Mouse (Mus musculus) right cerebral cortex, adult 2 months (tissue): ENCODE measurements around the gene Hoxc13.

Experiments
- DNase-seq, 2 experiments: peaks; one replicate each; pipeline ENCODE4 v3.0.0; 2021 to 2022; ENCODE audit warnings: low spot score in 2 of 2

Gene Hoxc13

DNA sequence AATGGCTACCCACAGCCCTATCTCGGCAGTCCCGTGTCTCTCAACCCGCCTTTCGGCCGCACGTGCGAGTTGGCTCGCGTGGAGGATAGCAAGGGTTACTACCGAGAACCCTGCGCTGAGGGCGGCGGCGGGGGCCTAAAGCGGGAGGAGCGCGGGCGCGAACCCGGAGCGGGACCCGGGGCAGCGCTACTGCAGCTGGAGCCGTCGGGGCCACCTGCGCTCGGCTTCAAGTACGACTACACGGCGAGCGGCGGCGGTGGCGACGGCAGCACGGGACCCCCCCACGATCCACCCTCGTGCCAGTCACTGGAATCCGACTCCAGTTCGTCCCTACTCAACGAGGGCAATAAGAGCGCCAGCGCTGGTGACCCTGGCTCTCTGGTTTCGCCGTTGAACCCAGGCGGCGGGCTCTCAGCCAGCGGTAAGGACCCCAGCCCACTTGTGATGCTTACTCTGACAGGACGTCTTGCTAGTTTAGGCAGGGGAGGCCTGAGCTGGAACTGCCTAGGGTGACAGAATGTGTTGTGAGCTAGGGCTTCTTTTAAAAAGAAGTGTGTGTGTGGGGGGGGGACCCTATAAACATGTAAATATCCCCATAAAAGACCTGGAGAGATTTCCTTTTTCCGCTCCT is 16.2 kb downstream of the Hoxc13 start:
- DNase-seq: no peak

DNA sequence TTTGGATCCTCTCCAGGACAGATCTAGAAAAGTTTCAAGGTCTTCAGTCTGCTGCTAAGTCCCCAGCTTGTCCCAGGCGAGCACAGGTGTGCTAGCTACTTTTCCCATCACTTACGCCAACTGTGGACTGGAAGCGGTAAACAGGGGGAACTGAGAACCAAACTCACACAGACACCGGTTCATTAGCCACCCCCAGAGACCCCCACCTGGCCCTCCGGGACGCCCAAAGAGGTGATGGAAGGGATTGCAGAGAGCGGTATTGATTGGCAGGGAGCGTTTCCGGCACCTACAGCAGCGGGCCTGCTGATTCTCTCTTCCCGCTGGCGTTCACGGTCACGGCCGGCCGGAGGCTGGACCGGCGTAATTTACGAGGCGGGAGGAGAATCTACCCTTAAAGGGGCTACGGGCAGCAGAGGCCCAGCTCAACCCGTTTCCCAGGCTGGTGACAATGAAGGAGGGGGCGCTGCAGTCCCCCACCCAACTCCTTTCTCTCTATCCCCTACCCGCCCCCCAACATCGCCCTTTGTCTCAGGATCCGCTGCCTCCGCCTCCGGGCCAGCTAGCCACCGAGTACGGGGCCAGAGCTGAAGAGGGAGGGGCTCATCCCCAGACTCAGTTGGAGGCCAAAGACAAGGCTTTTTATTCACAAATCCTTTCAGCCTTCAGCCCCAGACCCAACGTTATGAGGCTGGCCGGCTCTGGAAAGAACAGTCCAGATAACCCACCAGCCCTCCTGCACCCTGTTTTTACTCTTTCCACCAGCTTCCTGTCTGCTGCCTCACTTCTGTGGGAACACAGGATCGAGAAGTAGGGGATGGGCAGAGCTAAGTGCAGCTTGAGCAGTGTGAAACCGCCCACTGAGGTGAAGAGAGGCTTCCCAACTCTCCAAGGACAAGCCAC is 18.6 kb downstream of the Hoxc13 start:
- no peak for DNase-seq

DNA sequence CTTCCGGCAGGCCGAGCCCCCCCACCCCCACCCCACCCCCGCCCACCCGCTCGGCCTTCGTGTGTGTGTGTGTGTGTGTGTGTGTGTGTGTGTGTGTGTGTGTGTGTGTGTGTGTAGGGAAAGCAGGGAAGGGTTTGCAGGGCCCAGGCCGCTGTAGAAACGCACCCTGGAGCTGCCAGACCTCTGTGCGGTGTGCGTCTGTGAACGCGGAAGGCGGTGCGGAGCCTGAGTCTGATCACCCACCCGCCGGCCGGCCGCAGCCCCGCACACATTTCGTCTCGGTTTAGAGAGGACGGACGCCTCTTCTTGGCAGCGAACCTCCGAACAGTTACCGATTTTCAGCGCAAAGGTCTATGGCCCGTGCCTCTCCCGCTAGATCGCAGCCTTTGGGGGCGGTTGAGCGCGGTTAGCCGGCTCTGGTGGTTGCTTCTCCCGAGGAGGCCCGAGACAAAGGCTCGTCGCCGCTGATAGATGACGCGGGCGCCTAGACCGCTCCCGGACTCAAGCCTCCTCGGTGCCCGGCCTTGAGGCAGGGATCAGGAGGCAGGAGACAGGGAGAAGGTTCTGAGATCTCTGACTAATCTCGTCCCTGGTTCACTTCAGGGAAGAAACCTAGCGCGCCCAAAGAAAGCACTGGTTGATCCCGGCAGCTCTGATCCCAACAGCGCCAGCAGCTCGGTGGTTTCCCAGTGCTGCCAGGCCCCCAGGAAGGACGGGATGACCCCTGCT is 22.0 kb downstream of the Hoxc13 start:
- no peak for DNase-seq

DNA sequence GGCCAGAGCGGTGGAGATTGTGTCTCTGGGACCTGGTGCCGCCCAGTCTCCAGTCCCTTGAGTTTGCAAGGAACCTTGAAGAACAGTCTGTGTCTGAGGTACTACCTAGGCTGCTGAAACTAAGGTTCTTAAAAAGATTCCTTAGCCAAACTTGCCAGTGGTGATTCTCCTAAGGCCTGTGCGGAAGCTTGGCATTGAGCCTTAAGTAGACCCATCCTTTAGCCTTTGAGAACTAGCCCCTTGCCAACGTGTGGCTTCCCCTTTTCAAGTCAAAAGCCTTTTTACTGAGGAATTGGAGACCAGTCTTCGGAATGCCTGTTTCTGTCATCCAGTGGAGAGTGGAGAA is 22.5 kb downstream of the Hoxc13 start:
- DNase-seq: no peak

DNA sequence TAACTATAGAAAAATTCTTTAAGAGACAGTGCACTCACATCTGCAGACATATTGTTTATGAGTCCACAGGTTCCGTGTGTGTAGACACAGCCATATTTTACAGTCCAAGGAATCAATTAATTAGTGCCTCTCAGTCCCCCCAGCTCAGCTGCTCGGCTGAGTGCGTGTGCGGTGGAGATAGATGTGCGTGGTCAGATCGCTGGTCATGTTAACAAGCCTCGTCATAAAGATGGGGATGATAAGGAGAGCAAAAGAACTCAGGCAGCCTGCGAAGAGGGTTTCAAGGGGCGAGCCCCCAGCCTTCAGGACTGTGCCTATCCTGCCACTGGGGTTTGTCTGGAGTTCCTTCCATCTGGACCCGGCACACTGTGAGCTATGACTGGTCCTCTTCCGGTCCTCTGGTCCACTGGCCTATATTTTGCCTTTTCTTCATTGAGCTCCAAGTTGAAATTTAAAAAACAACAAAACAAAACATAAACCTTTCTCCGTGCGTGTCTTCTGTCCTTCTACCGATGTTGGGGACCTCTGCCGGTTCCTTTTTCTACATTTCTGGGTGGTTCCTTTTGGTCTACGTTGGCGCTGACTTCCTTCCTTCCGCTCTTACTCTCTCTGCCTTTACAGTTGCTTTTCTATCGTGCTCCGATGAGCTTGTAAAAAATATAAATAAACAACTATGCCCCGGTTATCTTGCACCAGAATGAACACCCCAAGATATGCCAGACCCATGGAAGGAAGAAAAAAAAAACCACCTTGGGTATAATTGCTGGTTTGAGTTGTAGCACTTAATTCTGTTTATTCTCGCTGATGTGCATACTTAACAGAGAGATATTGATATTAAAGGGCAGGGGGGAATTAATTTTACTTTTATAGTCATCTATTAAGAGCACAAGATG is 24.5 kb downstream of the Hoxc13 start:
- DNase-seq: no peak

DNA sequence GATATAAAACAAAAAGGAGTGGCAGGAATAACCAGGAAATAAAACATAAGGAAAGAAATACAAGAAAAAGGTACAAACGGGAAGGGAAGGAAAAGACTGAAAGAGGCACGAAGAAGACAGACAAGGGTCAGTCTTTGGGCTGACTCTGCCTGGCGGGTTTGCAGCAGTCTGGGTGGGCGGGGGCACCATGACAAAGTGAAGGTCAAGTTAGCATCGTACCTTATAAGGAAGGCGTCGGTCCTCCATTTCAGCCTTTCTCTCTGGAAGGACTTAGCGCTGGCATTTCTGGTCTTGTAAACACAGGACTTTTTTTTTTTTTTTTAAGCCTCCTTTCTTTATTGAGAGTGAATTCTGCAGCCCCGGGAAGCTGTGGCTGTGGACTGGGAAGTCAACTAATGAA is 26.4 kb downstream of the Hoxc13 start:
- no peak for DNase-seq

DNA sequence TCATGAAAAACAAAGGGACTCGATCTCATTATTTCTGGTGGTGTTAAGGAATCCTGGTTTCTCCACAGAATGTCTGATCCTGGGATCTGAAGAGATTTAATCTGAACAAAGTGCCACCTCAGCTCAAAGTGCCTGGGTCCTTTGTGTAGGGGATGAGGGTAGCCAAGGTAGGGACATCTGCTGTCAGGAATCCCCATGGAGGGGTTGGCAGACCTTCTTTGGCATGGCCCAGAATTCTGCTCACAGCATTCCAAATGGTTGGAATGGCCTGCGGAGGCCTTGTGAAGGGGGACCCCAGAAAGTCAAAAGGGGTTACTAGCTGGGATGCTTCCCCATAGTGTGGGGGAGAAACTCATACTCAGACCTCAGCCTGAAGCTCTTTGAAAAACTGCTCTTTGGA is 27.9 kb downstream of the Hoxc13 start:
- no peak for DNase-seq

DNA sequence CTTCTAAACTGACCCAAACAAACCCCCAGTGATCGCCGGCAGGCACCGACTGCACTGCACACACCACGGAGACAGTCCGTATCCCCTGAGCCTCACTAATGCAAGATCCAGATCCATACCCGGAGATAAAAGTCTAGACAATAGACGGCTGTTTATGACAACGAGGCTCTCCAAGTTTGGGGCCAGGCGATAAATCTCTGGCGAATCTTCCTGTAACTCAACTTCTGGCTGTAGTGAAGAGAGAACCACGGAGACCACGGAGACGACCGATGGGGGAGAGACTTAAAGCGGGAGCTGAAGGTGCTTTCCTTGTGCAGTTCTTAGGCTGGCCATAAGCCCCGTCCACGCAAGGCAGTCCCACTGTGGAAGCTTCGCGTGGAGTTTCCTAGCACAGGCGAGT is 28.8 kb downstream of the Hoxc13 start:
- DNase-seq: no peak

DNA sequence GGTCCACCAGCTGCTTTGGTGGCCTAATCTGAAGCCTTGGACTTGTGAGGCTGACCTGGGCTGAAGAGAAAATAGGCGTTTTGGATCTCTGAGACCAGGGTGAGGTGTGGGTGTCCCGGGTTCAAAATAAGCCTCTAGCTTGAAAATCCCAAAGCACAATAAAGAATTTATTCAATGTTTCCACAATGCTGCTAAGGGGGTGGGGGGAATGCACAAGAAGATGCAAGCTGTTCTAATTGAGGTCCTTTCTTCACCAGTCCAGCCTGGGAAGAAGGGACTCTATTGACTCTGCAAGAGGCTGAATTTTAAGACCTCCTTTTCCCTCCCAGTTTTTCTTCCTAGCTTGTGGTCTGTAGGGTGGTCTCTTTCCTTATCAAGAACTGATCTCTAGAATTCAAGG is 30.0 kb downstream of the Hoxc13 start:
- no peak for DNase-seq

DNA sequence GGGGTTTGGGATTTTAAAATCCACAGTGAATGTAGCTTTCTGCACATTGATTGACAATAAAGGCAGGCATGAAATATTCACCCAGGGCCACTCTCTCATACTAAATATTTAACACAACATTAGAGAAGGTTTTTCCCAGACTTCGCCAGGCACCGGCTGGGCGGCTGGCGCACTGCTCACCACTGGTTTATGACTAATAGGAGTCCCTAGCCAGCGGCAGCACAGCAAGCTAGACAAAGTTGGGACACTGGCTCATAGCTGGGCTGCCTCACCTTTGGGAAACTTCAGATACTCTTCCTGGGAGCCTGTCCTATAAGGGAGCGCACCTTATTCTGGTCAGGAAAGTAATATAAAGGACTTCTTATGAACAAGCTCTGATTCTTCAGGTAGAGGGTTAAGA is 32.7 kb downstream of the Hoxc13 start:
- no peak for DNase-seq

DNA sequence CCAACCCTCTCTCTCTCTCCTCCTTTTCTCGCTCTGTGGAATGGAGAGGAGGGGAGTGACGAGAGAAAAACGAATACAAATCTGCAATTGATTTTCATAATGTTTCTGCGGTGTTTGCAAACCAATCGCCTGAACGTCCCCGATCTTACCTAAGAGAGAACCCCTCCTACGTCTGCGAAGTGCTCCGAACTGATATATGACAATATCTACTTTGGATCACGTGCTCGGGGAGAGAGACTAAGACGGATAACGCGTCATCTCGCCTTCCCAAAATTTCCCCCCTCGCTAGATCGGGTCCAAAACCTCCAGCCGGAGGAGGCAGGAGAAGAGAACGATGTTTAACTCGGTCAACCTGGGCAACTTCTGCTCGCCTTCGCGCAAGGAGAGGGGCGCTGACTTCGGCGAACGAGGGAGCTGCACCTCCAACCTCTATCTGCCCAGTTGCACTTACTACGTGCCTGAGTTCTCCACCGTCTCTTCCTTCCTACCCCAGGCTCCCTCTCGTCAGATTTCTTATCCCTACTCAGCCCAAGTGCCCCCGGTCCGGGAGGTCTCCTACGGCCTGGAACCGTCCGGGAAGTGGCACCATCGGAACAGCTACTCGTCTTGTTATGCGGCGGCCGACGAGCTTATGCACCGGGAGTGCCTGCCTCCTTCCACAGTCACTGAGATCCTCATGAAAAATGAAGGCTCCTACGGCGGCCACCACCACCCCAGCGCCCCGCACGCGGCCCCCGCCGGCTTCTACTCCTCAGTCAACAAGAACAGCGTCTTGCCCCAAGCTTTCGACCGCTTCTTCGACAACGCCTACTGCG is 33.5 kb downstream of the Hoxc13 start, which contains the start of gene Hoxc11:
TSS of gene Hoxc11 (plus strand) at position 236 of the 815 bp plus-strand sequence.
- no peak for DNase-seq

DNA sequence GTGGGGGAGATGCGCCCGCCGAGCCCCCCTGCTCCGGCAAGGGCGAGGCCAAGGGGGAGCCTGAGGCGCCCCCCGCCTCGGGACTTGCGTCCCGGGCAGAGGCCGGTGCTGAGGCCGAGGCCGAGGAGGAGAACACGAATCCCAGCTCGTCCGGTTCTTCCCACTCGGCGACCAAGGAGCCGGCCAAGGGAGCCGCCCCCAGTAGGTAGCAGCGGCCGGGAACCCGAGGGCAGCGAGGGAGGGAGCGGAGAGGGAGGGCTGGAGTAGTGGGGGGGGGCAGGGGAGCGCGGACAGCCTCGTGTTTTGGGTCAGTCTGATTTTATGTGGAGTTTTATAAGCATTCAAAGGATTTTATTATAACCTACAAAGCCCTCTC is 34.1 kb downstream of the Hoxc13 start:
- no peak for DNase-seq

DNA sequence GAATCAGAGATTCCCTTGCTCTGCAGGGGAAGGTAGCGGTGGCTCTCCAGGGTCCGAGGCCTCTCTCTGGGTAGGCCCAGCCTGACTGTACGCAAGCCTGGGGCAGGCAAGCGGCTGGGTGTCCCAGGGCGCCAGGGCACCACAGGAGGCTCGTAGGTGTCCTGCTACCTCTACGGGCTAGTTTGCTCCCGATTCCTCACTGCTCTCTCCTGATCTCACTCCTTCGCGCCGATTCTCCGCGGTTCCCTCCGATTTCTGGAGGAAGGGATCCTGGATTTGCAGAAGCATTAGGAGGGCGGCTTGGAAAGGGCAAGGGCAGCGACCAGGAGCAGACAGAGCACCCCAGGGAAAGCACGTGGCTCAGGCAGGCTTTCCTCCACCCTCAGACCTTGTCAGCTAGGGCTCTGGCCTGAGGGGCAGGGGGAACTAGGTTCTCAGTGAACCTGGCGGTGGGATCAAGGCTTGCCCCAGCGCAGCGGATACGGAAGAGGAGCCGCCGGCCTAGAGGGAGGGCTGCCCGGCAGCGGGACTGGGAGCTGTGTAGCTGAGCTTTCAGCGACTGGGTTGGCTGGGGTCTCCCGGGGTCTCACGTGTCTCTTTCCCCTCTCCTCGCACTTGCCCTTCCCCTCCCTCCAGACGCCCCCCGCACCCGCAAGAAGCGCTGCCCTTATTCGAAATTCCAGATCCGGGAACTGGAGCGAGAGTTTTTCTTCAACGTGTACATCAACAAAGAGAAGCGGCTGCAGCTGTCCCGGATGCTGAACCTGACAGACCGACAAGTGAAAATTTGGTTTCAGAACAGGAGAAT is 35.1 kb downstream of the Hoxc13 start:
- no peak for DNase-seq

DNA sequence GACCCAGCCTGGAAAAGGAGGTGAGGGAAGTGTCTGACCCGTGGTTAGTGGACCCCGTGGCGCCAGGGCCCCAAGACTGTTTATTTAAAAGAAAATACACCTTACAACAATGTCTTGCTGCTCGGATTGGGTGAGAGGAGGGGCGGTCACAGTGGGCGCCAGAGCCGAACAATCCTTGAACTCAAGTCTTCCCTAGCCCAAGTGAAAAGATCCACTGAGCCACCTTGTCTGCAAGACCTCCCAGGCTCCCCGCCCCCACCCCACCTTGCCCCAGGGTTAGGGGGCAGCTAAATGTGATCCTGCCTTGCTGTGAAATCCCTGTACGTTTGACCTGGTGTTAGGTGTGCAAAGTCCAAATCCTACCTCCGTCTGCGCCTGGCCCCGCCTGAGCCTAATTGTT is 36.0 kb downstream of the Hoxc13 start:
- DNase-seq: no peak

DNA sequence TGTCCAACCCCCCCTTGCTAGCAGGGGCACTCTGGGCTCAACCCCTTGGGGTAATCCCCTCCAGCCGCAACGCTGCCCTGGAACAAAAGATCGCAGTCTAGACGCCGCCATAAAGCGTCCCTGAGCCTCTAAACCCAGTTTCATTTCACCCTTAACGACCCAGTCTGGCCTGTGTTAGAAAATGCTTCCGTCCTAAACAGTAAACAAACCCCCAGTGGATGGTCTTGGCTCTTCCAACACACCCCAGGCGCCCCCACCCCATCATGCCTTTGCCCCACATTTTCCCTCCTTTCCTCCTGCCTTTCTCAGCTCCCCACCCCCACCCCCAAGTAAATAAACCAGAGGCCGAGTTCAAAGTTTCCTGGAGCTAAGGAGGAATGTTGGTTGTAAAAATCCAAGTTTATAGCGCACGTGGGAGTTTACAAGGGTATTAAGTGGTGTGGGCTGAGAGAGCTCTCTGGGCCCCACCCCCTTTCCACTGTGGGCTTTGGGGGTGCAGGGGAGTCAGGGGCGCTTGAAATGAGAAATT is 38.8 kb downstream of the Hoxc13 start:
- DNase-seq: no peak

DNA sequence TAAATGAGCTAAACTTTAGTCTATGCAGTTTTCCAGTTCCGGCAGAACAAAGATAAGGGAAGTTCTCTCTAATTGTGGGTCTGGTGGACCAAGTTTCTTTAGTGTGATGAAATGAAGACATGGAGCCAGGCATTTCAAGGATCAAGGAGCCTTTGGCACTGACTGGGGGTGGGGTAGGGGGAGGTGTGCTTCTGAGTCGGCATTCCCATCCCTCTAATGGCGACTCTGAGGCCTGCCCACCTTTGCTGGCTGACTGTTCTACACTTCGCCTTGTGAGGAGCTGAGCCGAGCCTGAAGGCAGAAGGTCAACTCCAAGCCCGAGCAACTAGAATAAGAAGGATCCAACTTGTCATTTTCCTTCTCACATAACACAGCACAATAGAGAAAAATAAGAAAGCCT is 40.8 kb downstream of the Hoxc13 start:
- no peak for DNase-seq

DNA sequence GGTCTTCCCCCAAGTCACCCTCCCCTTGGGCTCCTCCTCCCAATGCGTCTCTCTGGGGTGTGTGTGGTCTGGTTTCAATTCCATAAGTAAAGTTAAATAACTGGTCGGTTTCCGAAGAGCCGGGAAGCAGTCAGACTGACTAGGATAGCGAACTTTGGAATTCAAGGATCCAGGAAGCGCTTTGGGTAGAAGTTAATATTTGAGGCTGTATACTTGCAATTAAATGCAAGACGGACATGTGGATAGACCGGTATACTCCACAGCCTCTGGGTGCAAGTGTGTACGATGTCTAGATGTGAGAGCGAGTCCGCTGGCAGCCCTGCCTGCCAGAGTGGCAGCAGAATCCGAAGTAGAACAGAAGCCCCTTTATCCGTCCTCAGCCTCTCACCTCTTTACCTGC is 41.6 kb downstream of the Hoxc13 start:
- no peak for DNase-seq

DNA sequence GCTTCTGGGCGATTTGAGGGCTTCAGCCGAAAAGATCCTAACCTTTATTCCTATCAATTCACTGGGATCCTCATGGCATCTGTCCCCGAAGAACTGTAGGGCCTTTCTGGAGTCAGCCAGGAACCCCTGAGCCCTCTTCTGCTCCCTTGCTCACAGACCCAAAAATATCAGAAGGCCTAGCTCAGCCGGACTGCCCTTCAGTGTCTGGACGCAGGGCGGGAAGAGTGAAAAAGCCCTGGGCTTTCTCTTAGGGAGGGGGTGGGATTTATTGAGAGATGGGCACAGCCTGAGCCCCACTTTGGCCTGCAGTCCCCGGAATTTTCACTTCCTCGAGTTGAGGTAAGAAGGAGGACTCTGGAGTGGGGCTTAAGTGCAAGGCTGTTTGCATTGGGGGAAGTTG is 42.4 kb downstream of the Hoxc13 start:
- DNase-seq: no peak

DNA sequence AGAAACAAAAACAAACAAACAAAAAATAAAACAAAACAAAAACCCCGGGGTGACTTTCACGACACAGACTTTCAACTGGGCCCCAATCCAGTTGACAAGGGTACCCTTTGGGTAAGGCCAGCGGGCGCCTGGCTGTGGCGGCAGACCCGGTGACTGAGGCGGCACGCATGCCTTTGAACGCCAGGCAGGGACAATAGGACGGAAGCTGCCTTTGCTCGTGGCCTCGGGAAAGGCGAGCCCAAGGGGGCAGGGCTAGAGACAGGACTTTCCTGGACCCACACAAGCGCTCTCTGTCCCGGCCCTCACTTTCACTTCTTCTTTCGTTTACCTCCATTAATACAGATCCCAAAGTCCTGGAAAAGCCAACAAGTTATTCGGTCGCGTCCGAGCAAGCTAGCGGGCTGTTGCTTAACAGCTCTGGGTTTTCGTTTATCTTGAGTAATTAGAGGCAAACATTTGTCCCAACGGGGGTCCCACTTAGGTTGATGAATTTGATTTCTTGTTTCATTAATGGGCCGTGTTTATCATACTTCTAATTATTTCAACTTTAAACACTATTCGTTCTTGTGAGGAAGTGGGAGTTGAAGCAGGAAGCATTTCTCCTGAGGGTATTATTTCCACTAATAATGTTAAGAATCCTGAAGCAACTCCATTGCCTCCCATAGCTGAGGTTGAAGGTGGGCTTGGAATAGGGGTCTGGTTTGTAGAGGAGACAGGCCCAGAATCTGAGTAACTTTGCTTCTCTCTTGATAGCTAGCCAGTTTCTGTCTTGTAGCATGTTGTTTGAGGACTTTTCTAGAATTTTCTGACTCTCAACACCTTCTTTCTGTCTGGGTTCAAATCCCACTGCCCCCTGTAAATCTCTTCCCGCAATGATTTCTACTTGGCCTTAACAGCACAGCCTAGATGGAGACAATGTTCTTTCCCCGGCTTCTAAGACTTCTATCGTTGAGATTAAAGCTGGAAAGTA is 43.1 kb downstream of the Hoxc13 start:
- no peak for DNase-seq
